Mouse (Mus musculus) heart, postnatal 0 days (tissue): ENCODE measurements around the gene Tbc1d10b. TPM values are rescaled to one million over a fixed set of nuclear protein-coding genes. Genes with fewer than 3 reads are reported as not detected.

Source experiments
- ATAC-seq: fragments of 200-750 bp; cut with Nextera tagmentation; 2 replicates; pipeline ENCODE4 v1.8.0; 2017; ENCODE audit warnings: low read depth, moderate number of reproducible peaks, moderate library complexity; ENCODE audit not compliant: insufficient read depth
- DNase-seq: peaks from one replicate; pipeline ENCODE4 v3.0.0-alpha.2; 2016; ENCODE audit warnings: low spot score
- H3K27ac ChIP-seq: fragments of 300-500 bp; sonication (generic); 2 replicates; pipeline ENCODE4 v1.5.1; 2014; ENCODE audit warnings: low read depth, mild to moderate bottlenecking
- H3K27me3 ChIP-seq: fragments of 300-500 bp; sonication (generic); 2 replicates; pipeline ENCODE4 v1.6.1; 2014; ENCODE audit warnings: low read length, mixed read lengths; ENCODE audit not compliant: control insufficient read depth, insufficient read depth
- H3K36me3 ChIP-seq: fragments of 300-500 bp; sonication (generic); replicated peaks from 2 replicates; pipeline ENCODE4 v1.6.1; 2014; ENCODE audit warnings: low read length, mixed read lengths; ENCODE audit not compliant: control insufficient read depth, insufficient read depth
- H3K4me1 ChIP-seq: fragments of 300-500 bp; sonication (generic); 2 replicates; pipeline ENCODE4 v1.6.1; 2014; ENCODE audit warnings: antibody characterized with exemption; ENCODE audit not compliant: control insufficient read depth, insufficient read depth
- H3K4me2 ChIP-seq: fragments of 300-500 bp; sonication (generic); 2 replicates; pipeline ENCODE4 v1.6.1; 2014; ENCODE audit warnings: low read depth, mild to moderate bottlenecking, low read length, moderate library complexity
- H3K4me3 ChIP-seq: fragments of 300-500 bp; sonication (generic); 2 replicates; pipeline ENCODE4 v1.5.1; 2014; ENCODE audit warnings: low read depth, low read length
- H3K9ac ChIP-seq: fragments of 300-500 bp; sonication (generic); replicated peaks from 2 replicates; pipeline ENCODE4 v1.6.1; 2014; ENCODE audit warnings: low read depth, low read length, mixed read lengths
- H3K9me3 ChIP-seq: fragments of 300-500 bp; sonication (generic); replicated peaks from 2 replicates; pipeline ENCODE4 v1.6.1; 2016; ENCODE audit warnings: low read length; ENCODE audit not compliant: control insufficient read depth
- CTCF ChIP-seq: IDR thresholded peaks from 2 replicates; pipeline ENCODE4 v1.5.1; 2016; ENCODE audit warnings: antibody characterized with exemption, control low read depth, low read depth
- EP300 ChIP-seq: IDR thresholded peaks from 2 replicates; pipeline ENCODE4 v1.6.1; 2016; ENCODE audit warnings: antibody characterized with exemption, low read depth
- WGBS: fragments of 180-500 bp; shearing (Covaris S2); extraction: QIAGEN DNeasy Blood & Tissue Kit; methylation state at CpG from one replicate; pipeline ENCODE4 v1.1.7; 2014; 5-methylcytosine and 5-hydroxymethylcytosine counted together
- polyA plus RNA-seq: library from polyadenylated mRNA; unstranded; fragments of >200 nt; fragmentation: Nextera tagmentation; extraction: Ambion mirVana; gene quantifications from 2 replicates; pipeline ENCODE4 v1.2.1, GENCODE M21; 2015
- total RNA-seq: library from RNA; depleted of rRNA; stranded (reverse); fragments of >200 nt; gene quantifications from 2 replicates; pipeline ENCODE4 v1.2.3, GENCODE M21; 2014; ENCODE audit warnings: low replicate concordance

The Tbc1d10b gene
- total and polyA plus RNA-seq, 2 experiments from 2014 or later = 10.8 to 45.3 TPM

GRCm38 (mm10) chr7:127223515-127224478, 15.5 kb upstream of the Tbc1d10b start:
- ATAC-seq = no peak
- Histone ChIP-seq H3K4me3 (no peak overlapping the region), H3K36me3 (no peaks in the 10 kb centered on the region), H3K27me3 (no peaks in the 10 kb centered on the region), H3K4me2 (no peak overlapping the region), H3K9me3 (no peaks in the 10 kb centered on the region), H3K27ac (no peak overlapping the region), H3K4me1 (no peaks in the 10 kb centered on the region), H3K9ac (no peak overlapping the region)
- no peak for DNase-seq
- no peak for TF ChIP-seq CTCF
- WGBS = 78% methylated on average over 6 of the region's 6 CpGs

GRCm38 (mm10) chr7:127223106-127223505, 14.8 kb upstream of the Tbc1d10b start:
- H3K27me3 ChIP-seq = no peaks in the 10 kb centered on the region
- H3K9me3 ChIP-seq = no peaks in the 10 kb centered on the region
- ATAC-seq (no peak), DNase-seq (no peak)
- no peak overlapping the region for H3K4me3 ChIP-seq
- no peaks in the 10 kb centered on the region for H3K36me3 ChIP-seq
- H3K27ac ChIP-seq = no peak overlapping the region
- no peak for TF ChIP-seq EP300
- TF ChIP-seq CTCF = no peak
- no peak overlapping the region for H3K4me2 ChIP-seq
- WGBS = 92% methylated on average over 3 of the region's 3 CpGs
- H3K9ac ChIP-seq = no peak overlapping the region
- 0 out of 2 replicates have a peak, but pooled peaks cover under 1% of the 10 kb centered on the region for H3K4me1 ChIP-seq

- H3K27ac ChIP-seq = no peak overlapping the region
Measured at GRCm38 (mm10) chr7:127220440-127220839, 12.2 kb upstream of the Tbc1d10b start.

GRCm38 (mm10) chr7:127218670-127219069, 10.4 kb upstream of the Tbc1d10b start:
- WGBS = 93% methylated on average over 4 of the region's 4 CpGs
- no peak for TF ChIP-seq EP300
- no peak for TF ChIP-seq CTCF
- Histone ChIP-seq H3K9me3 (no peaks in the 10 kb centered on the region), H3K4me1 (peaks cover 23% of the 10 kb centered on the region), H3K36me3 (no peaks in the 10 kb centered on the region), H3K4me2 (no peak overlapping the region), H3K27me3 (no peaks in the 10 kb centered on the region), H3K4me3 (no peak overlapping the region), H3K9ac (no peak overlapping the region), H3K27ac (peak overlapping the region; percentile 54; the same call in 1 of the 2 replicates)
- DNase-seq = no peak
- ATAC-seq = no peak

More at GRCm38 (mm10) chr7:127220440-127220839, 12.2 kb upstream of the Tbc1d10b start:
- no peaks in the 10 kb centered on the region for H3K9me3 ChIP-seq
- no peaks in the 10 kb centered on the region for H3K27me3 ChIP-seq
- no peak for ATAC-seq
- TF ChIP-seq EP300 (no peak), CTCF (no peak)
- DNase-seq = no peak
- H3K36me3 ChIP-seq = no peaks in the 10 kb centered on the region
- no peak overlapping the region for H3K9ac ChIP-seq
- H3K4me1 ChIP-seq = peaks cover 15% of the 10 kb centered on the region
- no peak overlapping the region for H3K4me2 ChIP-seq
- WGBS = 62% methylated on average over 6 of the region's 6 CpGs
- H3K4me3 ChIP-seq = no peak overlapping the region

- peak overlapping the region; percentile 10; the same call in 1 of the 2 replicates for H3K4me3 ChIP-seq
- no peaks in the 10 kb centered on the region for H3K9me3 ChIP-seq
- no peak for DNase-seq
- no peaks in the 10 kb centered on the region for H3K36me3 ChIP-seq
- H3K9ac ChIP-seq = no peak overlapping the region; the same call in 1 of the 2 replicates
- H3K27me3 ChIP-seq = no peaks in the 10 kb centered on the region
- no peak for ATAC-seq
- 49% methylated on average over 10 of the region's 10 CpGs for WGBS
- H3K4me2 ChIP-seq = peak overlapping the region; percentile 5; the same call in 1 of the 2 replicates
- H3K4me1 ChIP-seq = peaks cover 23% of the 10 kb centered on the region
- no peak for TF ChIP-seq EP300
- TF ChIP-seq CTCF = no peak
- H3K27ac ChIP-seq = peak overlapping the region; percentile 54
Measured at GRCm38 (mm10) chr7:127217901-127218642, 9.8 kb upstream of the Tbc1d10b start.
